Mouse (Mus musculus): ENCODE results near the gene Gapvd1.

- TF ChIP-seq POLR2A (IDR thresholded peaks at IDR 0.05; ENCODE audit: insufficient read depth, low read length), result no peak
- no peak for TF ChIP-seq CTCF (IDR thresholded peaks at IDR 0.05; ENCODE audit: low read depth, low read length)
These were observed 17.5 kb upstream of the Gapvd1 start for GRCm38 (mm10) chr2:34772252-34773235.
